Mouse (Mus musculus) G1E (cell line): ENCODE data around the gene Bfsp2.

ENCODE experiments used
- CTCF ChIP-seq: IDR thresholded peaks from 2 replicates; pipeline ENCODE4 v1.5.1; 2012; ENCODE audit warnings: low read depth, low read length, inconsistent platforms, mixed read lengths
- GATA1 ChIP-seq: IDR thresholded peaks from 2 replicates; pipeline ENCODE4 v1.6.1; 2012; ENCODE audit warnings: borderline replicate concordance, low read length, inconsistent platforms, mixed read lengths
- GATA2 ChIP-seq: IDR thresholded peaks from 2 replicates; pipeline ENCODE4 v1.6.1; 2012; ENCODE audit warnings: low read depth, low read length, inconsistent platforms, borderline replicate concordance
- POLR2AphosphoS5 ChIP-seq: IDR thresholded peaks from 2 replicates; pipeline ENCODE4 v1.6.1; 2012; ENCODE audit warnings: low read depth, low read length, inconsistent platforms; ENCODE audit not compliant: insufficient replicate concordance

GRCm38 (mm10) chr9:103409119-103409518 lies 71.1 kb downstream of the Bfsp2 start:
- TF ChIP-seq GATA2 = no peak
- no peak for TF ChIP-seq GATA1
- no peak for TF ChIP-seq CTCF
- TF ChIP-seq POLR2AphosphoS5 = no peak
